Comparison of ENCODE assay signal across 8 mouse cellular contexts in the genomic region with DNA sequence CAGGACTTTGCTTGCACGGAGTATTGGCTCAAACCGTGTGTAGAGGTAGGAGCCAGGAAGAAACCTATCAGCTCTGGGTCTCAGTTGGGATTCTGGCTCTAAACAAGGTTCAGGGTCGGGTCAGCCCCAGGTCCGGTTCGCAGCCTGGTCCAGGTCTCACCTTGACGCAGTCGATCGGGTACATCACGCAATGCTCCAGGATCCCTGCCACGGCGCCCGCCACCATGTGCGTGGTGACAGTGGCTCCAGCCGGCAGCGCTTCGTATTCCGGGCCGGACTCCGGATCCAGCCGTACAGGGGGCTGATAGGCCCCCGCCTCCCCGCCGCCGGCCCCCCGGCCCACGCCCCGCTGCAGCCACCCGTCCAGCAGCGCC. TPM values are rescaled to one million over a fixed set of nuclear protein-coding genes. Genes with fewer than 3 reads are reported as not detected.
DNase-seq lines count a peak whose midpoint lies in the region; ATAC-seq lines count a peak whose summit lies in the region.

No protein-coding gene starts in this region.

- under 1% methylated on average over 27 of the region's 29 CpGs for WGBS in forebrain, embryonic 14.5 days
- 0% methylated on average over 27 of the region's 29 CpGs for WGBS in liver, embryonic 15.5 days (ENCODE audit: insufficient replicate concordance)

- H3K27ac ChIP-seq in forebrain, embryonic 14.5 days (ENCODE audit: low read depth, low read length) = peak overlapping the region; percentile 66; the same call in 1 of the 2 replicates
- peak overlapping the region; percentile 88 for H3K27ac ChIP-seq in liver, embryonic 15.5 days (replicated peaks)

- H3K27me3 ChIP-seq in forebrain, embryonic 14.5 days (replicated peaks; ENCODE audit: control insufficient read depth, insufficient read depth, low read length) = no peaks in the 10 kb centered on the region
- H3K27me3 ChIP-seq in liver, embryonic 15.5 days = no peaks in the 10 kb centered on the region

- peak overlapping the region; percentile 89 for H3K4me3 ChIP-seq in forebrain, embryonic 14.5 days (ENCODE audit: low read depth, low read length)
- peak overlapping the region; percentile 95 for H3K4me3 ChIP-seq in liver, embryonic 15.5 days (replicated peaks)

- no peaks in the 10 kb centered on the region for H3K9me3 ChIP-seq in forebrain, embryonic 14.5 days (replicated peaks; ENCODE audit: control insufficient read depth, low read length)
- no peaks in the 10 kb centered on the region for H3K9me3 ChIP-seq in liver, embryonic 15.5 days (replicated peaks)

- peaks cover 4% of the 10 kb centered on the region; the same call in 1 of the 2 replicates for H3K36me3 ChIP-seq in forebrain, embryonic 14.5 days (ENCODE audit: control insufficient read depth, insufficient read depth, low read length)
- no peaks in the 10 kb centered on the region for H3K36me3 ChIP-seq in liver, embryonic 15.5 days (replicated peaks)

- peak; percentile 33 to 40 for DNase-seq in frontal cortex, postnatal 36 days (ENCODE audit: low spot score in 2 of 2)
- DNase-seq in right cerebral cortex, adult 2 months (ENCODE audit: low spot score in 2 of 2) = peak; percentile 35 to 43
- DNase-seq in right cerebral cortex, postnatal 14 days = no peak
- DNase-seq in forebrain, embryonic 14.5 days (ENCODE audit: low spot score) = peak; percentile 37
- no peak for DNase-seq in ovary, postnatal 10 days (ENCODE audit: low spot score)
- no peak for DNase-seq in gastrocnemius, adult 8-10 months (ENCODE audit: low spot score in 2 of 2)

- H3K4me1 ChIP-seq in forebrain, embryonic 14.5 days (ENCODE audit: control insufficient read depth, insufficient read depth, low read length) = peaks cover 19% of the 10 kb centered on the region
- peaks cover 50% of the 10 kb centered on the region for H3K4me1 ChIP-seq in liver, embryonic 15.5 days (replicated peaks)

- H3K4me2 ChIP-seq in forebrain, embryonic 14.5 days (ENCODE audit: low read length) = peak overlapping the region; percentile 83
- H3K4me2 ChIP-seq in liver, embryonic 15.5 days = peak overlapping the region; percentile 84

- no peak for ATAC-seq in frontal cortex, adult (ENCODE audit: low TSS enrichment)
- no peak for ATAC-seq in forebrain, embryonic 14.5 days
- no peak; the same call in 1 of the 2 replicates for ATAC-seq in liver, embryonic 15.5 days (ENCODE audit: insufficient read depth)

- peak overlapping the region; percentile 91 for H3K9ac ChIP-seq in forebrain, embryonic 14.5 days (ENCODE audit: low read length)
- peak overlapping the region; percentile 90 for H3K9ac ChIP-seq in liver, embryonic 15.5 days

RNA-seq across cellular contexts. Expression of a gene that starts 0.4 kb away (rescaled TPM):
- polyA plus RNA-seq in forebrain, embryonic 14.5 days (2014; fragmentation: Nextera tagmentation; extraction: Ambion mirVana) = 12.0 and 12.3 TPM in 2 replicates
- 5.1 and 5.7 TPM in 2 replicates for polyA plus RNA-seq in liver, embryonic 15.5 days (2015; fragmentation: Nextera tagmentation; extraction: Ambion mirVana)
- 10 to 100 TPM; 26.4 to 36.4 (median 31.5) TPM for total RNA-seq in gastrocnemius, adult 8-10 months (2022)

RNA-seq across cellular contexts. Expression of a gene that starts 15.2 kb away (rescaled TPM):
- polyA plus RNA-seq in forebrain, embryonic 14.5 days (2014; fragmentation: Nextera tagmentation; extraction: Ambion mirVana) = 6.7 and 9.2 TPM in 2 replicates
- 2.4 and 2.5 TPM in 2 replicates for polyA plus RNA-seq in liver, embryonic 15.5 days (2015; fragmentation: Nextera tagmentation; extraction: Ambion mirVana)
- 1 to 10 TPM in 2 of 4 experiments, under 1 TPM in 2; 0.67 to 1.1 (median 0.92) TPM for total RNA-seq in gastrocnemius, adult 8-10 months (2022)

Comparison
In these comparisons a context has a peak if more than half of its experiments do, and no peak if none do; other contexts are left out.
1. DNase-seq: peak in frontal cortex, postnatal 36 days (2 of 2), right cerebral cortex, adult 2 months (2 of 2) and forebrain, embryonic 14.5 days (single experiment); none in right cerebral cortex, postnatal 14 days (single experiment), ovary, postnatal 10 days (single experiment) and gastrocnemius, adult 8-10 months (0 of 2).